Mouse (Mus musculus): ENCODE measurements at regions not wholly inside any gene's neighbourhood (a gene's known extent, or its start where the extent isn't known, plus 50 kb on each side); places are given as distances from the start of the nearest gene placed in this dataset.

DNA sequence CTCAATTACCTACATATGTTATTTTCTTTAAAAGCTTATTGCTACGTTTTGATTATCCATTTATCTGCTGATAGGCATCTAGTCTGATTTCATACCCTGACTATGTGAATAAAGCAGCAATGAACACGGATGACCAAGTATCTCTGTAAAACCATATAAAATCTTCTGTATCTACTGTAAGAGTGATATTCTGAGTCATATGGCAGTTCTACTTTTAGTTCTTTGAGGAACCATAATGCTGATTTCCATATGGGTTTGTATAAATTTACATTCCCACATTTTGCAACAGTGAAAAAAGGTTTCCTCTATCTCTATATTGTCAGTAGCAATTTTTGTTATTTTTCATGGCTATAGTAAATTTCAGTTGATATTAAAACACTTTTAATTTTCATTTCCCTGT lies 280.6 kb downstream of the Fsip2 start:
- DNase-seq = no peak

DNA sequence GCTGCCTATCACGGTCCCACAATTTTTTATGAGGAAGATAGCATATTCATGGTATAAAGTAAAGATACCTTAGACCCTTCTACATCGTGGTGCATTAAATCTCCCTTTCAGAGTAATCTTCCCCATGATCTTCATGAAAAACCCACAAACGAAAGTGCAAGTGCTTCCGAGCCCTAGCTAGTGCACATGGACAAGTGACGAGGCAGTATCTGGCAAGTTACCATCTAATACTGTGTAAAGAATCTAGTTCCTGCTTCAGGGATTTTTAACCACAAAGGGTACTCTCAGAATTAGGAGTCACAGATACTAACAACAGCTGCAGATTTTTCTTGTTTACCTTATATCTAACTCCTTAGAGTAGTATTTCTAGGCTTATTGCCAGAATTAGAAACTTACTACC lies 282.8 kb downstream of the Fsip2 start:
- DNase-seq = no peak

DNA sequence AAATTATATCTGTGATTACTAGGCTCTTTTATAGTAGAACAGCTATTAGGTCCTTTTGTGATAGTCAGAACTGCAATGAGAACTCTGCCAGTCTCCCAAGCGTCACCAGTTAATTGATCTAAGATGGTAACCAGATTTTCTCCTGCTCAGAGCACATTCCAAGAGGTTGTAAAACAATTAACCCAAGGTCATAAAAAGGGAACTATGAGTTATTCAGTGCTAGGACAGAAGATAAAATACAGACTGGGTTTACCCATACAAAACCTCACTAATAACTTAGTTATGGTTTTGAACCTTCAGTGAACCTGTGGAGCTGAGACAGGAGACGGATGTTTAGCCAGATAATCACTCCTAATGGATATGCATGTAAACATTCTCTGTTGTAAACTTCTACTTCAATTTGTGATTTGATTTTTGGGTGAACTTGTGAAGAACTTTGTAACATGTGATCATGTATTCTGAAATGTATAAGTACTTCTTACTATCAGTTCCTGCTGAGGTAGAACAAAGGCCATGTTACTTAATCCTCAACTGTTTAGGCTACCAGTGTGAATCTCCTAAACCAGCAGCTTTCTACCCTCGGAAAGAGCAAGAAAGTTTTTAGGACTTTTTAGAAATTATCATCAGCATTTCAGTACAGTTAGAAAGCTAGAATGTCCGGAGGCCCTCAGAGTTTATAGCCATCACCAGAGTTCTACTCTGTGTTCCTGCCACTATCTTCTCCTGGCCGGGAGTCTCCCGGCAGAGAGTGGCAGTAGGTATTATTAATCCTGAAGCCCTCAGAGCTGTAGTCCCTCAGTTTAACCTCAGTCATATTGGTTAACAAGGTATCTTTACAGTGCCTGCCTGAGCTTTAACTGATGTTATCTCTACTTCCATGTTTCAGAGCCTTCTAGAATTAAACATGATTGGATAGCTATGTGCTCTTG lies 308.0 kb downstream of the Fsip2 start:
- DNase-seq = no peak

DNA sequence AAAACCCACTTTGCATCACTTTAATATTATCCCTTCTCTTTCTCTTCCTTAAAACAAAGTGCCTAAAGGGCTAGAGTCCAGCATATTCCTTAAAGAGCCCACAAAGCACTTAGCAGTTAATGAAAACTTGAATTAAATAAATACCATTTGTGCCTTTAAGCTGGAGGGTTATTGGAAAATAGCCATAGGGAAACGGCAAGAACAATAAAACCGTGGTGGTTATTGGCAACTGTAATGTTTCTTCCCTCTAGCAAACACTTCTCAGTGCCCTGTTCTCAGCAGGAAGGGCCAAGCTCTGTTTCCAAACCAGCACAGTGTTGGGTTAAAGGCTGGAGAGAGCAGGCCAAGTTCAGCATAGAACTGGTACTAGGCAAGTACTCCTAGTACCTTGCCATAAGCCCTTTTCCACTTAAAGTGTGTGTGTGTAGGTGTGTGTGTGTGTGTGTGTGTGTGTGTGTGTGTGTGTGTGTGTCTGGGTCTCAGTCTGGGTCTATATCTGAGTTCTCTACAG lies 313.4 kb downstream of the Fsip2 start:
- no peak for DNase-seq

DNA sequence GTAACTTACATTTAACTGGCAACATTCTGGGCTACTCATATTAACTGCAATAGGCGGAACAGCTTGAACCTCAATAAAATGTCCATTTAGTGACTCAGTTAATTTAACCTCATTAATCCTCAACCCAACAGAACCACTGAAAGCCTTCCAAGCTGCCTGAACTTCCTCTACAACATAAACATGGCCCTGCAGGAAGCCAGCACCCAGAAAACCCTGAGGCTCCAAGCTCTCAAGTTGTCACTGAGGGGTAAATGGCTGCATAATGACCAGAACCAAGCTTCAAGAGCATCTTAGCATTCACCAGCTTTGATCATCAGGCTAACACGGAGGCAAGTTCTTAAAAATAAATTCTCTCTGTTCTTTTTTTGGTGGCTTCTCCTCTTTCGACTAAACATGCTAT lies 315.2 kb downstream of the Fsip2 start:
- DNase-seq = no peak

DNA sequence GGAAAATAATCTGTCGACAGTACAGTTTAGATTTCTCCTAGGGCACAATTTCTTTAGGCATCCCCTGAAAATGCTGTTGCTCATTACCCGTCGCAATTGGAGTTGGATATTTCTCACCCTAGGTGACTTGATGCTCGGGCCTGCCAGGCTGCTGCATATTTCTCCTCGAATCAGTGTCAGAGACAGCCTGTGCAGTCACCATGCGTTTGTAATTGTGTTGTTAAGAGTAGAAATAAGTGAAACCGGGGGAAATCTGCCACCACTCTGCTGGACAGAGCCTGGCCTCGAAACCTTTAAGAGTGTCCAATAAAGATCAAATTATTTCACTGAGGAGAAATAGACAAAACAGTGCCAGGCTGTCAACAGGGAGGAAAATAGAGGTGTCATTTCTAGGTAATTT lies 340.7 kb upstream of the Zc3h15 start:
- DNase-seq = no peak

DNA sequence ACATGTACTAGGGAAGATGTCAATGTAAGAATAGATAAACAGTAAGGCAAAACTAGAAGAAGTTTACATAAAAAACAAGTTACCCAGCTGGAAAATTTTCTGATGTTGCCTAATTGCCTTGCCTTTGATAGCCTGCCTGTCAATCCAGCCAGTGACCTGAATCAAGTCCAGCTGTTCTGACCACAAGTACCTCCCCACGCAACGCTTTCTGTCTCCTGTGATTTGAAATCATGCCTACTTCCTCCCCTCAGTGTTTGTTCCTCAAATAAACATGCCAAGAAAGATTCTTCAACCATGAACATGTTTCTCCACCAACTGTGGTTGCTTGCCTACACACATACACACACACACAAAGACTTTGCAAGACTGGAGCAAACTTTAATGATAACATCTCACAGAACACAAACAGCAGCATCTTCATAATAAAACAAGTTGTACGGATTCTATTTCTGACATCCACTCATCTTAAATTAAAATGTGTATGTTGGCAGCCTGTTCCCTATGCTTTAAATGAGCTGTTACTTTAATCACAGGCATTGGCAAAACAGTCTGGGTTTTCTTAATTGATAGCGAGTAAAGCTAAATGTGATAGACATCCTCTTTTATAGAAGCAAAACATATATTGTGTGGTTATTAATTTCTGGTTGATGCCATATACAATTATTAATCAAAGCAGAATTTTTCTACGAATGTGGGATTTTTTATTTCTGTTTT lies 312.0 kb upstream of the Zc3h15 start:
- no peak for DNase-seq

DNA sequence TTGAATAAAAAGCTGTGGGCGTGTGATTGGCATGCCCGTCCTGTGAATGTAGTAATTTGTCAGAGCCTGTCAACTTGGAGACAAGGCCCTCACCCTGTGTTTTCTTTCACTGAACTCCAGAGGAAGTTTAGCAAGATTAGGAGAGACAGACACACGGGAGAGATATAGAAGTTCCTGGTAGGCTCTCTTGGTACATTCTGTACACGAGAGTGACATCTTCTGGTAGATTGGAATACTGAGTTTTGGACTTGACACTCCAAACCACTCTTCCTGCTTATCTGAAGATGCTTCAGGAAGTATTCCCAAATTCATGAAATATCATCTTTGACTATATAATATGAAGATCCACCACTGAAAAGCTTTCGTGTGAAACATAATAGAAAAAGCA lies 311.5 kb upstream of the Zc3h15 start:
- DNase-seq = no peak

DNA sequence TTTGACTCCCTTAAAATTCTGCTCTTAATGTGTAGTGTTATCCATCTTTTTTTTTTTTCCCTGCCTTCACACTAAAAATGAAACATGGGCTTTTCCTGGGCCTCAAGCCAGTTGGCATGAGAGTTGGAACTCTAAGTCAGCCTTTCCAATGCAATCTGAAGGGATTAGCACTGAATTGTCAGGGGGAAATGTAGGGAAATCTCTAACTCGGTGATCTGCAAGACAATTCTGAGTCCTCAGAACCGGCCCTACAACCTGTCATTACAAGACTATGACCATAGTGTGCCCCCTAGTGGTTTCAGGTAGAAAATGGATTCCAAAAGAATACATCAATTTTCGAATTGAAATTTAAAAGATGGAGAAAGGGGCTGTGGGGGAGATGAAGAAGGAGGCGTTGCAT lies 306.9 kb upstream of the Zc3h15 start:
- peak; percentile 6 to 7 for DNase-seq

DNA sequence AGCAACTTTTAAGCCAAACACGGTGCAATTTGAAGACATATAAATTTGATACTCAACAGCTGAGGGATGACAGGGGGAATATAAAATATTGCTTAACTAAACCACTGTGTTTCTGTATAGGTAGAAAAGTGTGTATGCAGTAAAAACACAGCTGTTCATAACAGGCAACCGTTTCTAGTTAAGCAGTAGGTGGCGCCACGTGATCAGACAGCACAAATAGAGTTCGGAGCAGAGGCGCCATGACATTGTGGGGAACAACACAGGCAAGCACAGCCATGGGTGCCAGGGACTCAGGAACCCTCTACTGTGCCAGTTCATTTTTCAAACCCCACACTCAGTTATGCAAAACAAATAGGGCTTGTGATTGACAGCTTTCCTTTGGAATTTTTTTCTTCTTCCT lies 304.1 kb upstream of the Zc3h15 start:
- no peak for DNase-seq

Data from adrenal gland, postnatal 36 days (tissue).